Mouse (Mus musculus) CD8-positive naive resting alpha-beta T cell, adult 2 months (primary cell): ENCODE data around the gene Med11.
"Not testable (repeated sequence)": the region's sequence is repeated elsewhere in the genome, so short reads cannot be mapped to it uniquely, and the experiment has no call there.

Source experiments
- DNase-seq, 2 experiments: peaks; one replicate each; pipeline ENCODE4 v3.0.0; 2022; ENCODE audit warnings: low read depth in 2 of 2, low spot score in 2 of 2

Gene Med11

DNA sequence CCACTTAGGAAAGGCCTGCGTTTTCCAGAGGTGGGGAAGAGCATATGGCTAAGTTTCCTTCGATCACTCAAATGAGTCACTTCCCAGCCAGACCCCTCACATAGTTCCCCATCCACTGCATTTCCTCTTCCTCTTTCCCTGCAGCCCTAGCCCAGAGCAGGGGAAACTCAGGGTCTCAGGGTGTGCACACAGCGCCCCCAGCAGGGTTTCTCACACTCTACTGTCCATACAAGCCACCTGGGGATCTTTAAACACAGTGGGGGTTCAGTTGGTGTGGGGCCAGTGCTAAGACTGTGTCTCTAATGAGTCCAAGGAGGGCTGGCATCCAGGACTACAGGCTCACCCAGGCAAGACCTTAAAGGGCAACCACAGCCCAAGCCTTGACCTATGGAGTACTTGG lies 5.0 kb upstream of the Med11 start:
- no peak for DNase-seq

DNA sequence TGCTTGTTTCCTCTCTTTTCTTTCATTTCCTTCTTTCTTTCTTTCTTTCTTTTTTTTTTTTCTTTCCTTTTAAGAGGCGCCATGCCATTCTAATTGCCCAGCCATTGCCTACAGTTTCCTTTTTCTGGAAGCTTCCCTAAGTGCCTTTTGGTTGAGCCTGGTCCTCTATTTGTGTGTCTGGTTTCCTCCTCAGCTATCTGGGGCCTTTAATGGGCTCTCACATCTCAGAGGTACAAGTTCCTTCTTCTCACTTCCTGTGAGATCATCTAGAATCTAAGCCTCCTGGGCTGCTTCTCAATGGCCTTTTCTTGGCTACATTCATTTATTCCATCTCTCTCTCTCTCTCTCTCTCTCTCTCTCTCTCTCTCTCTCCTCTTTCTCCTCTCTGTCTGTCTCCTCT lies 4.3 kb upstream of the Med11 start:
- no peak for DNase-seq

DNA sequence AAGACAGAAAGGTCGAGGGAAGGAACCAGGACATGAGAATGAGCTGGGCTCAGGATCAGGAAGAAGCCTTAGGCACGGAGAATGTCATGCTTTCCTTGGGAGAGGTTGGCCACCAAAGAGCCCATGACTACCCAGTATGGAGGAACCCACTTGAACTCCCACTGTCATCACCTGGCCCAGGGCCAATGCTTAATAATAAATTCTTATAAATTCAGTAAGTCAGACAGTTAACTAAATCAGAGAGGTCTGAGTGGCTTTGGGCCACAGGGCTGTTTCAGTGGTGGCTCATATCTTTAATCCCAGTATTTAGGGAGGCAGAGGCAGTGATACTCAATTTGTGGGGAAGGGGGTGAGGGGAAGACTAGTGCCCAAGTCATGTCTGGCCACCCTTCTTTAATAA lies 793 bp upstream of the Med11 start:
- DNase-seq, result no peak

DNA sequence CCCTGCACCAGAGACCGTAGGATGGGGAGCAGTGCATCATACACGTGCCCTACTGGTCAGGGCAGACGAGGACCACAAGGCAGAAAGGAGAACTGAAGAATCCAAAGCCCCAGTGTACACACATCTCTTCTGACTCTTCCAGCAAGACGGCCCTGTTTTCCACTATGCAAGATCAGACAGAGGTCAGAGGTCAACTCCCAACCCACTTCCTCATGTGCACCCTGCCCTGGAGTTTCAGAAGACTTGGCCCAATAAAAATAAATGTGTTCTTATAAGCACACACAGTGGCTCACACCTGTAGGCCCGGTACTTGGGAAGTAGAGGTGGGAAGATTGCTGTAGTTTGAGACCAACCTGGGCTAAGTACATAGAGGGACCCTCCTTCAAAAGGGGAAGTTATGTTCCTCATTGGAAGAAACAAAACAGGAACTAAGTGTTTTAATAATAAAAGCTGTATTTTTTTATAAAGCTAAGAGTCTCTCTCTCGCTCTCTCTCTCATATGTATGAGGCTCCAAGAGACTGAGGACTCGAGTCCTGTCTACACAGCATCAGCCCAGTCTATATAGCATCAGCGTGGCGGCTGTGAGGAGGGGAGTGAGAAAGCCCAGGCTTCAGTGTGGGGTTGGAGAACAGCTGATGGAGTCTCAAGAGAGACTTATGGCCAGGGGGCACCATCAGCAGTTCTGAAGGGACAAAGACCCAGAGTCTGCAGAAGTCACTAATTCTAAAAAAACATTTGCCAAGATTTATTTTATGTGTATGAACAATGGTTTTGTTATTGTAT lies 1.7 kb downstream of the Med11 start:
- no peak for DNase-seq

DNA sequence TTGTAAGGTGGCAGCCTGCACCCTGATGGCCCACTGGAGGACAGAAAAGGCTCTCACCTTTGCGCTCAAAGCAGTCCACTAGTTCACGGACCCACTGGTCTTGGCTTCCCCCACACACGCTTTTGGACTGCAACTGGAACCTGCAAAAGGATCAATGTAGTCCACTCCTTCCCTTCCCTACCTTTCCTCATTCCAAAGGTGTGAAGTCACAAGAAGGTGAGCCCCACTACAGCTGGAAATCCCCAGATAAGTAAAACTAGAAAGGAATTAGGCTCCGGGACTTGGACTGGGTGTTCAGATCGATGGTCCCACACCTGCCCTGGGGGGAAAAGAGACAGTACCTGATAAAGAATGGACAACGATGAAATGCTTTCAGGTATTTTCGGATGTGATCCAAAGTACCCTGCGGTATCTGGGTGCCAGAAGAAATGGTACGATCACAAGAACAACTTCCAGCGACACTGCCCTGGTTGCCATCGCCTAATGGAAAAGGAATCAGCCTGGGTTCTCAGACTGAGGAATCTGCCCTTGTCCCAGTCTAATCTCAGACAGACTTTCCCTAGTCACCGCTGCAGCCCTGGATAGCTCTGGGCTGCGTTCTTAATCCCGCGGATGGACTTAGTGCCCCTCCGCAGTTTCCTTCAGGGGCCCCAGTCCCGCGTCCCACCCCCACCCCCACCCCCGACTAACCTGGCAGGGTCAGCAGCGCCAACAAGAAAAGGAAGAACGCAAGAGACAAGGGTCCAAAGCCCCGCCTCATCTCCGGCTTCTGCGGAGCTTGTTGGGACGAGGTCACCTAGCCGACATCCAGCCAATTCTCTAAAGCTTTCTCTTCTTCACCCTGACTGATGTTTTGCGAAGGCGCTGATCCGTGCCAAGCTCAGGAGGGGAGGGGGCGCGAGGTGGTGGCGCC lies 7.2 kb downstream of the Med11 start, which contains the start of gene Zmynd15:
Zmynd15 (plus strand) TSS at position 746 of the 913 bp plus-strand sequence.
- DNase-seq, result no peak

DNA sequence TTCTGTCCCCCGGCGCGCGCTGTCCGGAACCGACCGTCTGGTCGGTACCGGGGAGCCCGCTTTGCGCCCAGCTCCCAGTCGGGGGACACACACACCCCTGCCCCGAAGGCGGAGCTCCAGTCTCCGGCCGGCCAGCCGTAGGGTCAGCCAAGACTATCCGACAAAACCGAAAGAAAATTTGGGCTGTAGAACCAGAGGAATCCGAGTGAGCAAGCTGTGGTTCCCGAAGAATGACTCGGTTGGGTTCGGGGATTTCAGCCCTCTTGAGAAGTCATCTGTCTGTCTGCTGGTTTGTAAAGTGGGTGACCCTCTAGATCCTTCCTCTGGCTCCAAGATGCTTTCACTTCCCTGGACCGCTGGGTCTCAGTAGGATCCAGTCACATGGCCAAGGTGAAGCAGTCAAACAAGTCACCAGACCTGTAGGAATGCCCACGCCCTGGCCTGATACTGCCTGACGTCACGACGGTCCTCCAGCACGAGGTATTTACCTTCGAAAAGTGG lies 7.9 kb downstream of the Med11 start, which contains the start of gene Cxcl16:
Cxcl16 (minus strand) TSS at position 384 of the 501 bp plus-strand sequence.
- DNase-seq, result no peak

DNA sequence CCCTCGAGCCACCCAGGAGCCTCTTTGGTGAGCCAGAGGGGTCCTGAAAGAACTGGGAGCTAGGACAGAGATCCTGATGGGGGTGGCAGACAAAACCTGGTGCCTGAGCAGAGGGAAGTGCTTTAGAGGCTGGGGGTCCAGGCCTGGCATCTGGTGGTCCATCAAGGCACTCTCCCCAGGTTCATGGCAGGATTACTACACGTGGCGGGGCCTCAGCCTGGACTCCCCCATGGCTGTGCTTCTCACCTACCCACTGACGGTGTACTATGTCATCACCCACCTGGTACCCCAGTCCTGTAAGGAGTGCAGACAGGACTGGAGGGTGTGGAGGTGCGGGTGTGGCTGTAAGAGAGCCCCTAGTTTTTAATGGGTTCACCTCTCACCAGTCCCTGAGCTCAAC lies 12.3 kb downstream of the Med11 start:
- DNase-seq, result no peak

DNA sequence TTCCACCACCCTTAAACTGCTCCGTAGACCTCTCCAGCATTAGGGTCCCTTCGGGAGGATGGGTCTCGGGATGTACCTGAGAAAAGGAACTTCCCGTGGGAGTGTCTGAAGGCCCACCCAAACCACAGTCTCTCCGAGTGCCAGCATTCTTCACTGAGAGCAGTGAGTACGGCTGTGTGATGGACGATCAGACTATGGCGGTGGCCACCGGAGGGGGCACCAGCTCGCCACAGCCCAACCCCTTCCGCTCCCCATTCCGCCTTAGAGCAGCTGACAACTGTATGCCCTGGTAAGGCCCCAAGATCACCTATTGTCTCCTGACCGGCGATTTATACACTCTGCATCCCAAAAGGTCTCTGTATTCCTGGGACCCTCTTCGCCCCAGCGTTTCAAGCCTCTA lies 13.5 kb downstream of the Med11 start:
- no peak for DNase-seq

DNA sequence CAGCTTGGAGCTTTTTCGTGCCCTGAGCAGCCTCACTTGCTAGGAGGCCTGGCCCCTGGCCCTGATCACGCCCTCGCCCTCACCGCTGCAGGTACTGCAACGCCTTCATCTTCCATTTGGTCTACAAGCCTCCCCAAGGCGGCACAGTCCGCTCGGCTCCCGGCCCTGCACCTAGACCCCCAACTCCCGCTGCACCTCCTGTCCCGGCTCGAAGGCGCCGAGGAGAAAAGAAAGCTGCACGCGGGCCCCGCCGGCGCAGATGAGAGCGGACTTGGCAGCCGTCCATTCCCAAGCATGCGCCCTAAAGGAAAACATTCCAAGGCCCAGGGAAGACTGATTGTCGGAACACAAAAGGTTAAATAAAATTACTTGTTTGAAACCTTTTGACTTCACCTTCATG lies 14.1 kb downstream of the Med11 start:
- DNase-seq, result no peak

DNA sequence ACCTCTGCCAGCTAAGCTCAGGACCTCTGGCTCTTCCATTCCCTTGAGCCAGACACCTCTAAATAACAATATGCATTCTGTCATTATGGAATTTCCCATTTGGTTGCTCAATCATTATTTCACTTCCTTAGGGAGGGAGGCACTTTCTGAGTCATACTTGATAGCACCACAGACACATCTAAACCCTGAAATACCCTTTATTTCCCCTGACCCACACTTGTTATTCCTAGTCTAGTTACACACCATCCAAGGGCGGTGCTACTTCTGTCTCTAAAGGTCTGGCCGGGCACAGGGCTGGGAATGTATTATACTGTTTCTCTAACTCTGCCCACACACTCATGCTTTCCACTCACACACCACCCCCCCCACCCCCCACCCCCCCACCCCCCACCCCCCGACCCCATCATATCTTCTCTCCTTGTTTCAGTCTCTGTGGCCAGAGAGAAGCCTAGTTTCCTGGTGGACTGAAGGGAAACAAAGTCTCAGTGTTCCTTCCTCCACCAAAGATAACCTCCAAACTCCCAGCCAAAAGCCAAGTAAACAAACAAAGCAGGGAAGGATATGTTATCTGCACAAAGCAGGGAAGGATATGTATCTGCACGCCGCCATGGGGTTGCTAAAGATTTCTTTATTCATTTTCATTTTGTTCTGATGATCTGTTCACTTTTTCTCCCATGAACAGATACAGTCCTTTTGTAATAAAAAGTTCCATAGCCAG lies 16.3 kb downstream of the Med11 start:
- no peak for DNase-seq

DNA sequence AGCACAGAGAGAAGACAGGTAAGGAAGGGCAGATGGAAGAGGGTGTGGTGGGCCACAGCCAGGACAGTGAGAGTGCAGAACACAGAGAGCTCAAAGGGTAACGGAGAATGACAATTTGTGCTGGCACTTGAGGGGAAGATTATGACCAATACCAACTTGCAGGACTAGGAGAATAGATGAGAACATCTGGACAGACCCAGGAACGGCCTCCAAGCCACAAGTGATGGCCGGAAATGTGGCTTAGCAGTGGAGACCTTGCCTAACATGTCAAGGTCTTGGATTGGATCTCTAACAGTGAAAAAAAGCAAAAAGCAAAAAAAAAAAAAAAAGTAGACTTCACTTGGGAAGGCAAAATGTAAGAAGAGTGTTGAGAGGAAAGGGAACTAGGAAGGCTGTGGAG lies 18.0 kb downstream of the Med11 start:
- DNase-seq, result no peak

DNA sequence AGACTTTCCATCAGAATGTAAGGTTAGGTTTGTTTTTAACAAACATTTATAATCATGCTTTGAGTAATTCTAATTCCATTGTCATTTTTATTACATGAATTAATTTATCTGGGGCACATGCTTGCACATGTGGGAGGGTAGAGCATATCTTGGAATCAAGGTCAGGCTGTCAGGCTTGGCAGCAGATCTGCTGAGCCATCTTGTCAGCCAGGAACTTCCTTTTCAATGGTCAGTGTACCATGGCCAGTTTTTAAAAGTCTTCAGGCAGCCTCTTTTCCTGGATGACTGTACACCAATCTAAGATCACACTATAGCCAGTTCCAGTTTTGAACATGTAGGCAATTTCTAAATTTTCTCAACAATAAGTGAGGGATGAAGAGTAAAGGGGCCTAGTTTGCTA lies 21.0 kb downstream of the Med11 start:
- no peak for DNase-seq

DNA sequence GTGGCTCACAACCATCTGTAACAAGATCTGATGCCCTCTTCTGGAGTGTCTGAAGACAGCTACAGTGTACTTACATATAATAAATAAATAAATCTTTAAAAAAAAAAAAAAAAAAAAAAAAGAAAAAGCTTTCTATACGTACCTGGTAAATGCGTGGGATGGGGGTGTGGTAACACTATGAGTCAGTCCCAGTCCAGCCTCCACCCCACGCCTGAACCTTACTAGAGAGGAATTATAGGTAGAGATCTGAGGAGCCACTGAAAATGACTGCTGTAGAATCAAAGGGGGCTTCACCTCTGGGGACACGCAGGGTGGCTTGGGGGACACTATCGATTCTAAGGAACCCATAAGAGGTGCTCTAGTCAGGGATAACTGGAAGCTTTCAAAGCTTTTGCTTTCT lies 21.6 kb downstream of the Med11 start:
- not testable (repeated sequence) for DNase-seq

DNA sequence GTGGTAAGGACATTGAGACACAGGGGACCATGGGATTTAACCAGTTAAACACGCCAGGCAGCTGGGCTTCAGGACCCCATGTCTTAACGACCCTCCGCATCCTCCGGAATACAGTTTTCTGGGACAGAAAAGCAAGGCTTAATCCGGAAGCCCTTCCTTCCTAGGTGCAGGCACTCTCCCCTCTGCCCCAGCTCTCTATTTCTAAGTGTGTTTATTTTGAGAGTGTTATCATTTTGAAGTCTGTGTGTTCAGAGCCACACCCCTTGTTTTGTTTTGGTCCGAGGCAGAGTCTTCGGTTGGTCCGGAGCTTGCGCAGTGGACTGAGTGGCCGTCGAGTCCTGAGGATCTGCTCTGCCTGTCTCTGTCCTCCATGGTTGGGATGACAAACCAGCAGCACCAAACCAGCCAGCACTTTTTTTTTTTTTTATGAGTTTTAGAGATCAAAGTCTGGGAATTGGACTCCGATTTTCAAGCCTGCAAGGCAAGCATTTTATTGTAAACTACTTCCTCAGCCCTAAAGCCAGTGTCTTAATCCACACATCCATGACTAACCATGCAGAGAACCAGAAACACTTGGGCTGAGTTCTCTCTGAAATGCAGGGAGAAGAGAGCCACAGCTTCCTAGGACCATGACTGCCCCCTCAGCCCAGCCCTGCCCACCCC lies 23.3 kb downstream of the Med11 start:
- no peak for DNase-seq

DNA sequence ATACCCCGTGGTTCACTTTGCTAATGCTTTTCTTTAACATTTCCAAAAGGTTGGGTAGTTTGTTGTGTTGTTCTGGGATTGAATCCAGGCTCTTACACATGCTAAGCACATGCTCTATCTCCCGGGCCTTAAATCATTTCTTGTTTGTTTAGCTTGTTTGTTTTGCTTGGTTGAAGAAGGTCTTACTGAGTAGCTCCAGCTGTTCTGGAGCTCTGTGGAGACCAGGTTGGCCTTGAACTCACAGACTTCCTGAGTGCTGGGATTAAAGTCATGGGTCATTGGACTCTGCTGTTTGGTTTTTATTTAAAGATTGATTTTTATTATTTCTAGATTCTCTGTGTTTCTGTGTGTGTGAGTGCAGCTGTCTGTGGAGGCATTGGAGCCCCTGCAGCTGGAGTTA lies 33.8 kb downstream of the Med11 start:
- no peak for DNase-seq

DNA sequence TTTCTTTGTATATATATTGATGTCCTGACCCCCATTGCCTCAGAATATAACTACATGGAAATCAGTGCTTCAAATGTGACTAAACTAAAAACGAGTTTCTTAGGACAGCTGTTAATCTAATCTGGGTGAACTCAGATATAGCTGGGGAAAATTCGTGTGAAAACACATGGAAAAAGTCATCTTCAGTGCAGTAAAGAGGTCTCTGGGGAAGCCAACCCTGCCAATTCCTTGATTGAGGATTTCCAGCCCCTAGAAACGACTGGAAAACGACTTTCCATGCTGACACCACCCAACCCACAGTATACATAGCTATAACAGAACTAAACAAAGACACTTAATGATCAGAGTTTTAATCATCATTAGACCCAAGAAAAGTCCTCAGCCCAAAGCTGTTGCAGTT lies 36.1 kb downstream of the Med11 start:
- no peak for DNase-seq

DNA sequence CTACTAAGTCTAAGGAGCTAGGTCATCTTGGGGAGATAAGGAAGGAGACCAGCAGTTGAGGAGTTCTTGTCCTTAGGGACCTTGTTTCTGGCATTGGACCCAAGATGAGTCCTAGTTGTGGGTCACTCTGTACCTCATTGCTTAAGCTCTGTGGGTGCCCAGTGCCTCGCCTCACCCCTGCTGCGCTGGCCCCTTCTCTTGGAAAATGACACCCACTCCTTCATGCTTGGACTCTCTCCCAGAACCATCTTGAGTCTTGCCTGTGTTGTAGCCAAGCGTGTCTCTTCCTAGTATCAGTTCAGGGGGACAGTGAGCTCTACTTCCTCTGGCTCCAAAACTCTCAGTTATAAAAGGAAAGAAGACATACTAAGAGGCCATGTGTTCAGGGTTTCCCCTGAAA lies 37.4 kb downstream of the Med11 start:
- DNase-seq, result no peak

DNA sequence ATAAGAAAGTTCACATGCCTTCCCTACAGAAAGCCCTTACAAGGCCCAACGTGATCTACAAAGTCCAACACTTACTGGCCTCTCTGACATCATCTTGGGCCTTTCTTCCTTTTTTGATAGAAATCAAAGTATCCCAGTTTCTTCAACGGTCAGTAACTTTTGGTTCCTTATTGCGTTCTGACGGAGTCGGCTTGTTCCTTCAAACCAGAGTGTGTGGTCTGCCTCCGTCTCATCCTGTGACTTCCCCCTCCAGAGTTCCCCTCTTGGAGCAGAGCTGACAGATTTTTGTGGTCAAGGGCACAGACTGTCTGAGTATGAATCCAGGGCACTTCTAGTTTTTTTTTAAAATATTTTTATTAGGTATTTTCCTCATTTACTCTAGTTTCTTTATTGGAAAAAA lies 38.0 kb downstream of the Med11 start:
- no peak for DNase-seq

DNA sequence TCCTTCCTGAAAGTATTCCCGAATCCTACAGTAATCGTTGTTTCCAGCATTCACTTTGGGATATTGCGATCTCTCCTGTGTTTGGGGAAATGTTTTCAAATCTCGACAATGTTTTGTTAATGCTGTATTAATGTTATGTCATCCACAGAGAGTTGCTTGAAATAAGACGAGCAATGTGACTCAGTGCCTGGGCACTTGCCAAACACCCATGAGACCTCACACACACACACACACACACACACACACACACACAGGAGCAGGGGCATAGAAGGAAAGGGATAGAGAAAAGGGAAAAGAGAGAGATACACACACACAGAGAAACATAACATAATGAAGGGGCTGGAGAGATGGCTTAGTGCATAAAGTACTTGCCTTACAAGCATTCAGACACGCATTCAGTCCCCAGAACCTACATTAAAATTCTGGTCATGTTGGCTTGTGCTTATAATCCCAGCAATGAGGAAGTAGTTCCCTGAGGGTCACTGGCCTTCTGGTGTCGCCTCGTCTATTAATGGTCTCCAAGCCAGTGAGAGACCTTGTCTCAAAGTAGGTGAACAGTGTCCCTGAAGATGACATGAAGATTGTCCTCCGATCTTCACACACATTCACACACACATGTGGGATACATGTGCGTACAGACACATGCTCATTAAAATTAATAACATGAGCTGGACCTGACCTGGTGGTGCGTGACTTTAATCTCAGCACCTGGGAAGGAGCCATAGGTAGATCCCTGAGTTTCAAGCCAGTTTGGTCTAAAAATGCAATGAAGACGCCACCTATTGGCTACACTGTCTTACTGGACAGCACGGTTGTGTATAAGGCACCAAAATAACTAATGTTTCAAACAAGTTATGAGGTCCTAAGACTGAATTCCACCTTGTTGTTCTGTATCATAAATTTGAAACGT lies 48.1 kb downstream of the Med11 start:
- DNase-seq, result no peak

DNA sequence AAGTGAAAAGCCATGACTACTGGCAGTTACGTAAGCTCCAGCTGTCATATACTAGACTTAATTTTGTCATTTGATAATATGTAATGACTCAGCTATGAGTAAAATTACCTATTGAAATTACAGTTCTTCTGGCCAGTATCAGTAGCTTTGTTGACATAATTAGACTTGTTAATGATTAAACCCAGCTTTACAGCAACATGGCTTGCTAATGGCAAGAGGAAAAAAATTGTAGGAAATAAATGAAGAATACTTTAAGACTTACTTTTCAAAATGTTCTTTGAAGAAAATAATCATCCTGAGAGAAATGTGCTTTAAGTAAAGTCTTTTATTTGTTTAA lies 48.7 kb downstream of the Med11 start:
- DNase-seq, result no peak
